Mouse (Mus musculus): Measurements from ENCODE around the gene Ache.
A peak's percentile ranks its signal among the peaks of the same experiment; 100 is the strongest.

Ache gene

GRCm38 (mm10) chr5:137297126-137297525 is 9.8 kb downstream of the Ache start:
- no peak for DNase-seq

GRCm38 (mm10) chr5:137299240-137299639 is 11.9 kb downstream of the Ache start:
- DNase-seq, result no peak

- DNase-seq, result peak in 1 of 2 experiments; percentile 42
These were observed 13.9 kb downstream of the Ache start for GRCm38 (mm10) chr5:137301253-137301652.

GRCm38 (mm10) chr5:137303609-137304008 is 16.3 kb downstream of the Ache start:
- no peak for DNase-seq

GRCm38 (mm10) chr5:137304165-137304564 is 16.8 kb downstream of the Ache start:
- no peak for DNase-seq

GRCm38 (mm10) chr5:137304816-137305215 is 17.5 kb downstream of the Ache start:
- no peak for DNase-seq

- no peak for DNase-seq
These were observed 18.5 kb downstream of the Ache start for GRCm38 (mm10) chr5:137305822-137306221.

- DNase-seq, result no peak
These were observed 19.2 kb downstream of the Ache start for GRCm38 (mm10) chr5:137306439-137307005.

- peak; percentile 88 to 89 for DNase-seq
These were observed 20.0 kb downstream of the Ache start, which contains the start of gene Srrt for GRCm38 (mm10) chr5:137307071-137307912. Gene Srrt, minus strand, starts transcription at chr5:137307674.

GRCm38 (mm10) chr5:137308356-137308755 is 21.0 kb downstream of the Ache start:
- no peak for DNase-seq

GRCm38 (mm10) chr5:137313466-137314192 is 26.3 kb downstream of the Ache start:
- no peak for DNase-seq

GRCm38 (mm10) chr5:137314193-137315083 is 27.1 kb downstream of the Ache start, which contains the start of gene Trip6:
Gene Trip6, minus strand, starts transcription at chr5:137314404.
- no peak for DNase-seq

- peak; percentile 26 to 39 for DNase-seq
These were observed 28.0 kb downstream of the Ache start for GRCm38 (mm10) chr5:137315084-137315903.

- no peak for DNase-seq
These were observed 30.0 kb downstream of the Ache start for GRCm38 (mm10) chr5:137317361-137317760.

- no peak for DNase-seq
These were observed 31.3 kb downstream of the Ache start for GRCm38 (mm10) chr5:137318570-137318969.

- no peak for DNase-seq
These were observed 33.7 kb downstream of the Ache start for GRCm38 (mm10) chr5:137320996-137321395.

GRCm38 (mm10) chr5:137330910-137331309 is 43.6 kb downstream of the Ache start:
- DNase-seq, result no peak

- DNase-seq, result no peak
These were observed 45.7 kb downstream of the Ache start for GRCm38 (mm10) chr5:137332857-137333511.

- DNase-seq, result peak; percentile 95 to 96
These were observed 46.3 kb downstream of the Ache start, which contains the start of gene Slc12a9 for GRCm38 (mm10) chr5:137333512-137334174. Gene Slc12a9, minus strand, starts transcription at chr5:137333597.

GRCm38 (mm10) chr5:137334317-137334716 is 47.0 kb downstream of the Ache start:
- DNase-seq, result no peak

All from cerebellum, adult 18-20 months (tissue).